Mouse (Mus musculus): ENCODE data around the gene Tnip1.
"Not testable (repeated sequence)": the region's sequence is repeated elsewhere in the genome, so short reads cannot be mapped to it uniquely, and the experiment has no call there.

The Tnip1 gene

DNA sequence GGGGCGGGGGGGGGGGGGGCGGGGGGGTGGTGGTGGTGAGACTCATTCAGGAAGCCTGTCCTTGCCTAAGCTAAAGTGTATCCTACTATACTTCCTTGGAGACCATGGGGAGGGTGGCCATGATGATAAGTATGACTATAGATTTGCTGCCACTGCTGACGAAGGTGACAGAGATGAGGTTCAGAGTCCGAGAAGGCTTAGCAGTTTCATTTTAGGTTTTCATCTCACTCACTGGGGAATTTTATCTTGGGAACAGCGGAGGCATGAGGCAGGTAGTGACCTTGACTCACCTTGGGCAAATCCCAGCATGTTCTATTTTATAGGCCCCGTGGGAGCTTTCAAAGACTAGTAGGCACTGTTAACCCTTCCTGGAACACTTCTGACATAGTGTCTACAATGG, 10.1 kb upstream of the Tnip1 start:
- in situ Hi-C loops (cut with MboI, MseI), result no loop called here

- in situ Hi-C loops (cut with MboI, MseI), result no loop called here
Observed at GRCm38 (mm10) chr11:54972049-54972723, 9.5 kb upstream of the Tnip1 start.

GRCm38 (mm10) chr11:54971365-54972048, 8.8 kb upstream of the Tnip1 start:
- in situ Hi-C loops (cut with MboI, MseI), result no loop called here

DNA sequence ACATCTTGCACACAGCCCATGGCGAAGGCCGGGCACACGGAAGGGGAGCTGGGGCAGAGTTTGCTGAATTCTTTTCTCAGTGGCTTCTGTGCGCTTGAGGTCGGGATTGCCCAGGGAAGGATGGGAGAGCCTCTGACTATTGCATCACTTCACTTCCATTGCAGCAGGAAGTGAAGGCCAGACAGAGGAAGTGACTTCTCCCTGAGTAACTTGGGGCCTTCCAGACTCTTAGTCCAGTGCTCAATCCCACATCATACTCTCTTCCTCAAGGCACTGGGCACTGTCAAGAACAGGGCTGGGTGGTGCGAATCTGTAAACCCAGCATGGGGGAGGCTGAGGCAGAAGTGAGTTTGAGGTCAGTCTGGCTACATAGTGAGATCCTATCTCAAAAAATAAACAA, 2.5 kb upstream of the Tnip1 start:
- in situ Hi-C loops (cut with MboI, MseI), result no loop called here

DNA sequence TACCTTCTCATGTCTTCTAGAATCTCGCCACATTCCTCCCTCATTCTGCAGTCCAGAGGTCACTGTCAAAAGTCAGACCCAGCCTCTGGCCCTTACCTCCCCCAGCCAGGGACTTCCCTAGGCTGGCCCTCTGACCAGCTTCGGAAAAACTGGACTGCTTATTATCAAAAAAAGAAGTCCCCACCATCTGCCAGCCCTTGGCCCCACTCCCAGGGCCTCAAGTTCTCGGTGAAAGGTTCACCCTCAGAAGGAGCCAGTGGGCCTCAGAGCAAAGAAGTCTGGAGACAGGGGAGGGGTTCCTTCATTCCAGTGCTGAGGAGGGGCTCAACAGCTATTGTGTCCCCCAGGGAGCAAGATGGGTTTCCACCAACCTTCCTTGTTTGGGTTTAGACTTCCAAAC, 796 bp downstream of the Tnip1 start:
- in situ Hi-C loops (cut with MboI, MseI), result no loop called here

DNA sequence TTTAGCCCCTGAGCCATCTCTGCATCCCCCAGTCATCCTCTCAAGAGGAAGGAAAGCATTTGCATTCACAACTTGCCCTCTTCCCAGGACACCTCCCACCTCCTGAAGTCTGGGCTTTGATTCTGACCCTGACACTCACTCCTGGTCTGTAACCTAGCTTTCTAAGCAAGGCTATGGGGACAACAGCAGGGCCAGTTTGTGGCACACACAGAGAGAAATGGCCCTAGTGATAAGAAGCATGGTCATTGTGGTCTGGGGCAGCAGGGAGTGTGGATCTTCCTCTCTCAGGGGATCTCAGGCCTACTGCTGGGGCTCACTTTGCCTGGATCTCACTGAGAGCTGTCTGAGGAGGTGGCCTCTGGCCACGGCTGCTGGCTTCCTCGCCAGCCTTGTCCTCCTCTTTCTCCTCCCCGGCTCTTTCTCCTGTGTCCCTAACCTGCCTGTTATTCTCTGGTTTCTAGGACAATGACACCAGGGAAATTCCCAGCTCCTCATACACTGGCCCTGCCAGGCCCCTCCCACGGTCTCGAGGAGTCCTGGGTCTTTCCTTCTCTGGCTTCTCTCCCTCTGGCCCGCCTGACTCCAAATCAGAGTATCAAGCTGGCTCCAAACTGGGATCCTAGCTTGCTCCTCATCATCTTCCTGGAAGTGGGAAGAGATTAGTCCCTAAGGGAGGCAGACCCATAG, 1.4 kb downstream of the Tnip1 start:
- in situ Hi-C loops (cut with MboI, MseI), result no loop called here

DNA sequence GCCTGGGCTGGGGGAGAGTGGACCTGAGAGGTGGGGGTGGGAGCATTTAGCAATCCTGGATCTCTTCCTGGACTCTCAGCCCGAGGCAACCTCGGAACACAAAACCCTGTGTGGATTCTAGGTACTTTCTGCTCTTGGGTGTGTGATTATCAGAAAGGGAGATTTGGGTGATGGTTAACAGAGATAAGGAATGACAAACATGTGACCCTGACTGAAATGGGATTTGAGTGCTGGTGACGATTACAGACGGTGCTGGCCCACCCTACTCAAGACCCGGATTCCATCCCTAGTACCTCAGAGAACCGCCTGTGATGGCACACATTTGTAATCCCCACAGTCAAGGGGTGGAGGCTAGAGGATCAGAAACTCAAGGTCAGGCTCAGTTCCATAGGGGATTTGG, 2.5 kb downstream of the Tnip1 start:
- in situ Hi-C loops (cut with MboI, MseI), result no loop called here

DNA sequence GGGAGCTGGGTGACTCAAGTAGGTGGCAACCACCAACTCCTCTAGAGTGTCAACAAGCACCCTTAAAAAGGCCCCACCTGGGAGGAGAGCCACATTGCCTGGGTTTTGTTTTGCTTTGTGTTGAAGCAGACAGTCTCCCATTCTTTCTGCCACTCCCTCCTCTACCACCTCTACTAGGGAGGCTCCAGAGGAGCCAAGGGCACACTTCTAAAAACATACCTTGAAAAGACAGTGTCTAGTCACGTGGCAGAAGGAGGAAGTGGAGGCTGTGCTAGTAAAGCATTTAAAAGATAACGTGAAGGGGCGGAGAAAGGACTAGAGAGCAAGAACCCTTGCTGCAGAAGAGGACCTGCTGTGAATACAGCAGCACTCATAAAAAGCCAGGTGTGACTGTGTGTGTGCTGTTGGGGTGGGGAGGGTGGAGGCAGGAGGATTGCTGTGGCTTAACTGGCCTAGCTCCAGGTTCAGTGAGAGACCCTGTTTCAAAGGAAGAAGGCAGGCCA, 4.1 kb downstream of the Tnip1 start:
- in situ Hi-C loops (cut with MboI, MseI), result no loop called here

DNA sequence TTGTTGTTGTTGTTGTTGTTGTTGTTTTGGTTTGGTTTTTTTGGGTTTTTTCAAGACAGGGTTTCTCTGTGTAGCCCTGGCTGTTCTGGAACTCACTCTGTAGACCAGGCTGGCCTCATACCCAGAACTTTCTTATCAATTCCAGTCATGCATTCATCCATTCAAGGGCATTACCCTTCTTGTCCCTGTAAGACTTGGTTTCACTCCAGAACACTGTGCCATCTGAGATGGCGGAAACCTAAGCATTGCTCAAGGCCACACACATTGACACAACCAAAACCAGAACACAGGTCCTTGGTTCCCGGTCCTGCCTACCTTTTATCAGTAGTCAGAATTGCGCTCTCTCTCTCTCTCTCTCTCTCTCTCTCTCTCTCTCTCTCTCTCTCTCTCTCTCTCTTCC, 5.0 kb downstream of the Tnip1 start:
- in situ Hi-C loops (cut with MboI, MseI), result not testable (repeated sequence)

- in situ Hi-C loops (cut with MboI, MseI), result no loop called here
Observed at GRCm38 (mm10) chr11:54956912-54957311, 5.8 kb downstream of the Tnip1 start.

GRCm38 (mm10) chr11:54955735-54956480, 6.8 kb downstream of the Tnip1 start:
- in situ Hi-C loops (cut with MboI, MseI), result no loop called here

DNA sequence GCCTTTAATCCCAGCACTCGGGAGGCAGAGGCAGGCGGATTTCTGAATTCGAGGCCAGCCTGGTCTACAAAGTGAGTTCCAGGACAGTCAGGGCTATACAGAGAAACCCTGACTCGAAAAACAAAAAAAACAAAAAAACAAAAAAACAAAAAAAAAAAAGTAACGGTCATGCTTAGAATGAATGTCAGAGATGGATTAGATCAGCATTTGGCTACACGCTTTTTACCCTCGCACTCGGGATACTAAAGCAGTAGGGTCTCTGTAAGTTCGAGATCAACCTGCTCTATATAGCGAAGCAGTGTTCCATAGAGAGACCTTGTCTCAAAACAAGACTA, 7.3 kb downstream of the Tnip1 start:
- in situ Hi-C loops (cut with MboI, MseI), result not testable (repeated sequence)

DNA sequence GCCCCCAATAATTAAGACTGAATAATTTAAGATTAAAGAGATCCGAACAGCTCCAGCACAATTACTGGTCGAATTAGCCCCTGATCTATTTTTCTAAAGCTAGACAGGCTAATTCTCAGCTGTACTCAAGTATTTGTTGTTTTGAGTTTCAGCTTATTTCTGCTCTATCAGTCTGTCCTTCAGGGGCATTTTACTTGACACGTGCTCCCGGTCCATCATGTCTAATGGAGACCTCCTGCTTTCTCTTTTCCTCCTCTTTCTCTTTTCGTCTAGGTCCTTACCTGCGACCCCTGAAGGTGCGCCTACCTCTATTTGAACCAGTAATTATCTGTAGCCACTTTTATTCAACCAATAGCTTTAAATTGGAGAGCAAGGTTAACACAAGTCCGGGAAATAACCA, 8.0 kb downstream of the Tnip1 start:
- in situ Hi-C loops (cut with MboI, MseI), result no loop called here

- in situ Hi-C loops (cut with MboI, MseI), result no loop called here
Observed at GRCm38 (mm10) chr11:54953993-54954446, 8.7 kb downstream of the Tnip1 start.

DNA sequence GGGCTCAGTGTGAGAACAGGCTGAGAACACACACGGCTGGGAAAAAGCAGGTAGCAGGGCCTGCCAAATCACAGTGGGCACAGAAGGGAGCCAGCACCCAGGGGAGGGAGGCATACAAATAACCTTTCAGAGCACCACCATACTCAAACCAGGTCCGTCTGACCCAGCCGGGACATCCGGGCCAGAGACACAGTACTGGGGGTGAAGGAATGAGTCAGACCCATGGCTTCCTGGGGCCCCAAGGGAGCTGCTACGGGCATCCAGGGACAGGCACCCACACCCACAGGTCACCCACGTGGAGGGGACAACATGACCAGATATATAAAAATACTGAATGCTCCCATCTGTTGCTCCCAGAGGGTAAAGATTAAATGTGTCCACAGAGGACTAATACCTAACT, 10.1 kb downstream of the Tnip1 start:
- in situ Hi-C loops (cut with MboI, MseI), result no loop called here

GRCm38 (mm10) chr11:54950684-54951083, 12.0 kb downstream of the Tnip1 start:
- in situ Hi-C loops (cut with MboI, MseI), result no loop called here

DNA sequence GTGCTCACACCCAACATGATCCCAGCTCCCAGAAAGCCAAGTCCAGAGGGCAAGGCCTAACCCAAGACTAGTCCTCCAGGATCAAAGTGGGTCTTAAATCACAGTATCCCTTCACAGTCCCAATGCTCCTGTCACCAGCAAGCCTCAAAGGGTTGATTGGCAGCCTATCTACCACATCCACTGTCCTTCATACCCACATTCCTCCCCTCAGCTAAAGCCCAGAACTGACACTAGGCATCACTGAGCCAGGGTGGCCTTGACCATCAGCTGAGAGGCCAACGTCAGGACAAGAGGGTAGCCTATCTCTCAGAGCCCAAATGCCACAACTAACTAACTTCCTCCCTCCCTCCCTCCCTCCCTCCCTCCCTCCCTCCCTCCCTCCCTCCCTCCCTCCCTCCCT, 13.0 kb downstream of the Tnip1 start:
- in situ Hi-C loops (cut with MboI, MseI), result no loop called here

GRCm38 (mm10) chr11:54944702-54945101, 18.0 kb downstream of the Tnip1 start:
- in situ Hi-C loops (cut with MboI, MseI), result no loop called here

DNA sequence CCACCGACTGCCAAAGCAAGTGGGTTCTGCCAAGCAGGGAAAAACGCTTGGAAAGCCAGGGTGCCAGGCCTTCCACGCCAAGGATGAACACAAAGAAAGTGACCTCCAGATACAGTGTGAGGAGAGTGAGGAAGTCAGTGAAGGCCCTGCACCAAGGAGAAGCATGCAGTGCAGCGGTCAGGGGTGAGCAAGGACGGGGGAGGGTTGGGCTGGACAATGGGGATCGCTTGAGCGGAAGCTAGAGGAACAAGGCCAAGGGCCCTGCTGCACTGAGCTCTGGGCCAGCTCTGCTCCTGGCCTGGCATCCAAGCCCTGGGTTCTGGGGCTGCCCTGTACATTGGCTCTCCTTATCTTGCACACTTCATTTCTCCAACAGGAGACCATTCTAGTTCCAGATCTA, 22.7 kb downstream of the Tnip1 start:
- in situ Hi-C loops (cut with MboI, MseI), result no loop called here

GRCm38 (mm10) chr11:54939501-54939900, 23.2 kb downstream of the Tnip1 start:
- in situ Hi-C loops (cut with MboI, MseI), result no loop called here

GRCm38 (mm10) chr11:54936771-54937140, 26.0 kb downstream of the Tnip1 start:
- in situ Hi-C loops (cut with MboI, MseI), result no loop called here
